Mouse (Mus musculus) Patski (cell line): ENCODE results near the gene Trp63. TPM values are rescaled to one million over a fixed set of nuclear protein-coding genes. Genes with fewer than 3 reads are reported as not detected.

Experiments used
- ATAC-seq: fragments of 100-300 bp; one replicate; pipeline ENCODE4 v1.8.0; 2021
- CTCF ChIA-PET: fragments of 350-600 bp; sonication (Branson Sonifier 250); formaldehyde crosslinking; loops from one replicate; lab custom pipeline; 2022; ENCODE audit warnings: inconsistent platforms; lab: Charles Lee
- POLR2A ChIA-PET: fragments of 350-600 bp; sonication (Branson Sonifier 250); formaldehyde crosslinking; loops from one replicate; lab custom pipeline; 2022; ENCODE audit warnings: antibody characterized with exemption, inconsistent platforms; lab: Charles Lee
- DNase-seq: peaks from one replicate; pipeline ENCODE4 v3.0.0-alpha.2; 2011; ENCODE audit warnings: low read depth, low spot score
- H3K27me3 ChIP-seq: fragments of 371-371 bp; one replicate; pipeline ENCODE4 v1.5.1; 2021
- CTCF ChIP-seq: fragments of 100-300 bp; IDR thresholded peaks from one replicate; pipeline ENCODE4 v1.5.1; 2021
- in situ Hi-C: fragments of 300-500 bp; cut with MboI; formaldehyde crosslinking; loops from 3 replicates; pipeline ENCODE4 v1.11.1; 2018; ENCODE audit warnings: low pct_unique_long_range_greater_than_20kb, mixed read lengths
- polyA plus RNA-seq: library from polyadenylated mRNA; unstranded; gene quantifications from one replicate; pipeline ENCODE4 v1.2.3, GENCODE M21; 2021

Gene Trp63
- polyA plus RNA-seq, 1 experiment from 2014 or later: 0.03 TPM

GRCm38 (mm10) chr16:25779964-25780363, 96.4 kb downstream of the Trp63 start:
- no peaks in the 10 kb centered on the region for H3K27me3 ChIP-seq
- ATAC-seq (no peak), DNase-seq (no peak)
- CTCF ChIA-PET: no interaction called here
- POLR2A ChIA-PET: no interaction called here
- TF ChIP-seq CTCF: no peak
- in situ Hi-C loops: no loop called here

DNA sequence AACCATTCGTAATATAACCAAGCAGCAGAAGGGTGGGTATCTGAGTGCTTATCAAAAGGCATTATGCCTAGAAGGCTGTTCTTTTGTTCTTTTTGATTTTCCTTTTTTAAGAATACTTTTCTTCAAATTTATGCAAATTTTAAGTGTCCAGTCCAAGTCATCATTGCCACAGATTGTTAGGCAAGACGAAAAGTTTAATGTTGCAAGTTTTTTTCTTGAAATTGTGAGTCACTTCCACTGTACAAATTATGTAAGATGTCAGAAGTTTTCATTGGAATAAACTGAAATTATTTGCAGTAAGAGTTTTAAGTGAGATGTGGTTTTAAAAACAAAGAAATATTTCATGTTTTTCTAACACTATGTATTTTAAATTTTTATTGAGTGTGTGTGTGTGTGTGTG, 100.7 kb downstream of the Trp63 start:
- no peak for TF ChIP-seq CTCF
- DNase-seq (no peak), ATAC-seq (no peak)
- in situ Hi-C loops: no loop called here
- POLR2A ChIA-PET: no interaction called here
- CTCF ChIA-PET: no interaction called here
- H3K27me3 ChIP-seq: no peaks in the 10 kb centered on the region

- CTCF ChIA-PET: interaction anchor here (1.3 to 1.4 kb wide), 2 partner anchors 8 to 41 kb away, joined by 3 to 4 read pairs; no protein-coding TSS in a partner anchor
- H3K27me3 ChIP-seq: no peaks in the 10 kb centered on the region
- DNase-seq: no peak
- no peak for ATAC-seq
- in situ Hi-C loops: no loop called here
- no peak for TF ChIP-seq CTCF
- POLR2A ChIA-PET: no interaction called here
These were observed 102.9 kb downstream of the Trp63 start for GRCm38 (mm10) chr16:25786457-25786856.

- no peaks in the 10 kb centered on the region for H3K27me3 ChIP-seq
- POLR2A ChIA-PET: no interaction called here
- CTCF ChIA-PET: no interaction called here
- ATAC-seq (no peak), DNase-seq (no peak)
- in situ Hi-C loops: no loop called here
- no peak for TF ChIP-seq CTCF
These were observed 109.2 kb downstream of the Trp63 start for GRCm38 (mm10) chr16:25792640-25793266.

DNA sequence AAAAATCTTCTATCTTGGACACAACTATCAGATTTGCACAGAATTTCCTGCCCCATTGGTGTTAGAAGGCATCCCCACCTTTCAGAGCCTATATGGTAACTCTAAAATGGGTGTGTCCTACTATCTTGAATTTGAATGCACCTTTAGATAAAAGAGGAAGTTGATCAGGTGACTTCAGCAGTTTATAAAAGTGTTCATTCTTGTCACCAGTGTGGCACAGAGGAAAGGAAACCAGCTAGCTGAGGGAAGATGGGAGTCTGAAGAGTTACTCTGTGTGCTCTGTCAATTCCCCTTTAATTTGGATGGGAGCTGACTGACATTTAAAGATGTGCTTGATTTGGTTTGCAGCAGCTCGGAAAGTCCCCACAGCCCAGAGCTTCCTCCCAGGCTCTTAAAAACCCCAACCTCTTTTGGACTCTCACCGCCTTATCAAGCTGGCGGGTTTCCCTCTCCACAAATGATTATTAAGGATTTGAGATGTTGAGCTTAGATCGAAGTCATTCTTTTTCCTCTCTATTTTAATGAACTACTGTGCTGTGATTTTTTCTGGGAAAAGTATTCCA, 114.2 kb downstream of the Trp63 start:
- ATAC-seq: no peak
- CTCF ChIA-PET: no interaction called here
- in situ Hi-C loops: no loop called here
- no peak for DNase-seq
- H3K27me3 ChIP-seq: no peaks in the 10 kb centered on the region
- POLR2A ChIA-PET: no interaction called here
- no peak for TF ChIP-seq CTCF

GRCm38 (mm10) chr16:25799618-25800017, 116.1 kb downstream of the Trp63 start:
- no peaks in the 10 kb centered on the region for H3K27me3 ChIP-seq
- ChIA-PET CTCF (interaction anchor here (0.8 to 1.4 kb wide), 4 partner anchors 9 to 427 kb away, joined by 3 to 7 read pairs (median 4); no protein-coding TSS in a partner anchor), POLR2A (interaction anchor here (0.6 kb wide), 1 partner anchor 1289 kb away, joined by 7 read pairs; no protein-coding TSS in a partner anchor)
- DNase-seq (no peak), ATAC-seq (no peak)
- no peak for TF ChIP-seq CTCF
- in situ Hi-C loops: no loop called here

DNA sequence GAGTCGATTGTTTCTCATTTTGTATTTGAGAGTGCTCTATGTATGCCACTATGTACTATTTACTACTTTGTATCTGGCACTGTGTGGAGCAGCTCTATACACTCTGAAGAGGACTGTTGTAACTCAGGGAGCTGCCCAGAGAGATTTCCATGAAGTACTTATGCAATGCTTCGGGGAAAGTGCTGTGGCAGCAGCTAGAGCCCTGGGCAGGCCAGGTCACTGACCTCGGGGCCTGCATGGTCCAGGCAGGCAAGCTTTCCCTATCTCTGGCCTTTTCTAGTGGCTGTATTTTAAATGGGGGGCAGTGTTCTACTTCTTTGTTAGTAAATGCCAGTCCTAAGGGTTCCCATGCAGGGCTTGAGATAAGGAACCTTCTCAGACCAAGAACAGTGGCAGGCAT, 121.4 kb downstream of the Trp63 start:
- ATAC-seq (no peak), DNase-seq (no peak)
- ChIA-PET POLR2A (no interaction called here), CTCF (no interaction called here)
- peaks cover 5% of the 10 kb centered on the region for H3K27me3 ChIP-seq
- in situ Hi-C loops: no loop called here
- TF ChIP-seq CTCF: no peak

- in situ Hi-C loops: no loop called here
- ChIA-PET POLR2A (no interaction called here), CTCF (interaction anchor here (1.1 kb wide), 1 partner anchor 430 kb away, joined by 3 read pairs; no protein-coding TSS in a partner anchor)
- DNase-seq (no peak), ATAC-seq (no peak)
- H3K27me3 ChIP-seq: peaks cover 5% of the 10 kb centered on the region
- TF ChIP-seq CTCF: no peak
These were observed 123.6 kb downstream of the Trp63 start for GRCm38 (mm10) chr16:25807116-25807515.

- TF ChIP-seq CTCF: no peak
- in situ Hi-C loops: no loop called here
- CTCF ChIA-PET: interaction anchor here (0.9 kb wide), 1 partner anchor 9 kb away, joined by 3 read pairs; no protein-coding TSS in a partner anchor
- POLR2A ChIA-PET: interaction anchor here (1.3 kb wide), 1 partner anchor 10 kb away, joined by 3 read pairs; no protein-coding TSS in a partner anchor
- no peaks in the 10 kb centered on the region for H3K27me3 ChIP-seq
- DNase-seq (no peak), ATAC-seq (no peak)
These were observed 134.4 kb downstream of the Trp63 start for GRCm38 (mm10) chr16:25817753-25818624.

DNA sequence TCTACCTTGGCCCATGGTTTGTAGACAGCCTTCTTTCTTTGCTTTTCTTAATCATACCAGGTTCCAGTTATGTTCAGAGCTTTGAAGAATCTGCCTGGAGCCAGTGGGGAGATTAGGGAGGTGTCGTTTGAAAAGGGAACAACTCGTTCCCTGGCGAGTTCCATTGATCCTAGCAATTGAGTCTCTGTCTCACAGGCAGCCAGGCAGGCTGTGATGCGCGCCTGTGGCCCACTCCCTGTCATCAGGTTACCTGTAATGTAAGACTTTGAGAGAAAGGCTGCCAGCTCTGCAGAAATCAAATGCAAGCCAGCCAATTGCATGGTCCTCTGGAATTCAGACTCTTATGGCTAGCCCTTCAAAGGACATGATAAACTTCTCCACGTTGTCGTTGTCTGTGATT, 142.5 kb downstream of the Trp63 start:
- CTCF ChIA-PET: no interaction called here
- no peak for TF ChIP-seq CTCF
- H3K27me3 ChIP-seq: no peaks in the 10 kb centered on the region
- no peak for DNase-seq
- POLR2A ChIA-PET: no interaction called here
- in situ Hi-C loops: no loop called here
- no peak for ATAC-seq
